Mouse (Mus musculus) hindbrain, embryonic 14.5 days (tissue): Measurements from ENCODE around the gene Ets2. TPM values are rescaled to one million over a fixed set of nuclear protein-coding genes. Genes with fewer than 3 reads are reported as not detected.

Experiments used
- ATAC-seq: fragments of 200-750 bp; cut with Nextera tagmentation; 2 replicates; pipeline ENCODE4 v1.8.0; 2017; ENCODE audit warnings: moderate number of reproducible peaks, mild to moderate bottlenecking, moderate TSS enrichment, moderate library complexity; ENCODE audit not compliant: low FRiP score
- DNase-seq: peaks from one replicate; pipeline ENCODE4 v3.0.0-alpha.2; 2015; ENCODE audit warnings: low spot score
- H3K27ac ChIP-seq: fragments of 300-500 bp; sonication (generic); 2 replicates; pipeline ENCODE4 v1.5.1; 2014; ENCODE audit warnings: mild to moderate bottlenecking, moderate library complexity
- H3K27me3 ChIP-seq: fragments of 300-500 bp; sonication (generic); 2 replicates; pipeline ENCODE4 v1.6.1; 2014; ENCODE audit warnings: mild to moderate bottlenecking, low read length, mixed read lengths; ENCODE audit not compliant: control insufficient read depth, insufficient read depth
- H3K36me3 ChIP-seq: fragments of 300-500 bp; sonication (generic); replicated peaks from 2 replicates; pipeline ENCODE4 v1.6.1; 2014; ENCODE audit not compliant: control insufficient read depth, insufficient read depth
- H3K4me1 ChIP-seq: fragments of 300-500 bp; sonication (generic); replicated peaks from 2 replicates; pipeline ENCODE4 v1.6.1; 2014; ENCODE audit warnings: antibody characterized with exemption, low read length, mixed read lengths; ENCODE audit not compliant: control insufficient read depth, insufficient read depth
- H3K4me2 ChIP-seq: fragments of 300-500 bp; sonication (generic); replicated peaks from 2 replicates; pipeline ENCODE4 v1.6.1; 2014; ENCODE audit warnings: mild to moderate bottlenecking, moderate library complexity
- H3K4me3 ChIP-seq: fragments of 300-500 bp; sonication (generic); replicated peaks from 2 replicates; pipeline ENCODE4 v1.5.1; 2014; ENCODE audit warnings: mild to moderate bottlenecking, low read length
- H3K9ac ChIP-seq: fragments of 300-500 bp; sonication (generic); 2 replicates; pipeline ENCODE4 v1.6.1; 2014
- H3K9me3 ChIP-seq: fragments of 300-500 bp; sonication (generic); 2 replicates; pipeline ENCODE4 v1.6.1; 2016; ENCODE audit warnings: low read length; ENCODE audit not compliant: control insufficient read depth
- WGBS: fragments of 180-500 bp; shearing (Covaris S2); extraction: QIAGEN DNeasy Blood & Tissue Kit; methylation state at CpG from one replicate; pipeline ENCODE4 v1.1.7; 2014; 5-methylcytosine and 5-hydroxymethylcytosine counted together
- polyA plus RNA-seq: library from polyadenylated mRNA; unstranded; fragments of >200 nt; fragmentation: Nextera tagmentation; extraction: Ambion mirVana; gene quantifications from 2 replicates; pipeline ENCODE4 v1.2.1, GENCODE M21; 2014

Gene Ets2
- polyA plus RNA-seq, 1 experiment from 2014 or later: 20.6 TPM

DNA sequence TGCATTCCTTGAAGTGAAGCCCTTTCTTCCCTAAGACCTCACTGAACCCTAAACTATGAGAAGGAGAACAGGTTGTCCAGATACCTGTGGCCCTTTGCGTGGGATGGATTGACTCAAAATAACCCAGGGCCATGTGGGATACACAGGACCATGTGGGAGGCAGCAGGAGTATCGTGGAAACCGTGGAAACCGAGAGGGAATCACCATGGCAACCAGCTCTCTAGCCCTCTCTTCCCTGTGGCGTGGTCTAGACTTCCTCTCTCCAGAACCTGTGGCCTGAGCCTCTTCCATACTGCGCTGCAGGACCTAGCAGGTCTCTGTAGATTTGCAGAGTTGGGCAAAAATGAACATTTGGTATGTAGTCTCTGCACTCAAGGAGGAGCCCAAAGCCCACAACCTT is 37.6 kb downstream of the Ets2 start:
- H3K9ac ChIP-seq: no peak overlapping the region
- no peak for ATAC-seq
- no peaks in the 10 kb centered on the region for H3K4me1 ChIP-seq
- no peaks in the 10 kb centered on the region for H3K9me3 ChIP-seq
- H3K27ac ChIP-seq: no peak overlapping the region
- no peak overlapping the region for H3K4me2 ChIP-seq
- H3K36me3 ChIP-seq: no peaks in the 10 kb centered on the region
- no peaks in the 10 kb centered on the region for H3K27me3 ChIP-seq
- H3K4me3 ChIP-seq: no peak overlapping the region
- no peak for DNase-seq
- WGBS: 43% methylated on average over 6 of the region's 6 CpGs

DNA sequence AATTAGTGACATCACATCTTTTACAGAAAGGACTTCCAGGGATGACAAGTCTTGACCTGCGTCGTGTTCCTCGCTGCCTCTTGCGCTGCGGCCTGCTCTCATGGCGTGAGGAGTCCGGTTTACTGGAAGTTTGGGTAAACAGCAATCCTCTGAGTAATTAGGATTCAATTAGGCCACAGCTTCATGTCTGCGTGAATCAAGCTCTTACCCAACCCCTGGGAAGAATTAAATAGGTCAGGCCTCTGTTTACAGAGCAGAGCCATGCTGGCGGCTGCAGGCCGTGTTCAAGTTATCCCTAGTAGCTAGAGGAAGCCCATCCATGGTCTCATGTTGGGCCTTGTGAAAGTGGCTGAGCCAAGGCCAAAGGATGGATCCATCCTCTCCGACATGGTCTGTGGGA is 39.5 kb downstream of the Ets2 start:
- no peak overlapping the region for H3K27ac ChIP-seq
- H3K27me3 ChIP-seq: no peaks in the 10 kb centered on the region
- H3K9ac ChIP-seq: no peak overlapping the region
- H3K4me2 ChIP-seq: no peak overlapping the region
- H3K4me1 ChIP-seq: no peaks in the 10 kb centered on the region
- H3K36me3 ChIP-seq: no peaks in the 10 kb centered on the region
- no peak for DNase-seq
- no peak for ATAC-seq
- 85% methylated on average over 11 of the region's 11 CpGs for WGBS
- no peaks in the 10 kb centered on the region for H3K9me3 ChIP-seq
- H3K4me3 ChIP-seq: no peak overlapping the region

DNA sequence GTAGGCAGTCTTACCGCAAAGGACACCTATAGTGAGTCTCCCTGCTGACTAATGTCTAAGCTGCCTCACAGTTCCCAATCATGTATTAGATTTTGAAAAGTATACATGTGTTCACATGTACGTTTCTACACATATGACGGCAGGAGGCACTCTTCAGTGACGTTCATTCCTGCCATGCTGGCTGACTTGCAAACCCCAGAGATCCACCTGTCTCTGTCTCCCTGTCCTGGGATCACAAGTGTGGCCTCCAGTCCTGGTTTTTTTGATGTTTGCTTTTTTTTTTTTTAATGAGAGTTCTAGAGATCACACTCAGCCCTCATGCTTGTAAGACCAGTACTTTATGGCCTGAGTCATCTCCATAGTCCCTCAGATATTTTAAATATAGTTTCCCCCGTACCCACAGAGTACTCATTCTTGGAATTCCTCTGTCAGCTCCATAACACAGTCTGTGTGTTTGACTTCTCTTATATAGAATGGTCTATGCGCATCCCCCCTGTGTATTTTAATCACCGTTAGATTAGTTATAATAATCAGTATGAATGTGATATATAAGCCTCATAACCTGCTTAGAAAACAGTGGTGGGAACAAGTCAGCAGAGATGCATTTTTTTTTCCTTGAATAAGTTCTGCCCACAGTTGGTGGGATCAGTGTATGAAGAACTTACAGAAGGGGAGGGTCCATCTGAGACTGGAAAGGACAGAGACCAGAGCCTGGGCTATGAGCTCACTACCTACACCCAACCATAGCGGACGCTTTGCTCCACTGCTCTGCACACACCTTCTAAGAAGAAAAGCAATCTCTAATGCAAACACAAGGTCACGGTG is 40.3 kb downstream of the Ets2 start:
- DNase-seq: no peak
- H3K4me2 ChIP-seq: no peak overlapping the region
- no peaks in the 10 kb centered on the region for H3K36me3 ChIP-seq
- ATAC-seq: no peak
- 0 out of 2 replicates have a peak overlapping the region, but pooled peaks have one; percentile 21 for H3K27ac ChIP-seq
- no peak overlapping the region for H3K4me3 ChIP-seq
- no peak overlapping the region for H3K9ac ChIP-seq
- no peaks in the 10 kb centered on the region for H3K9me3 ChIP-seq
- WGBS: 85% methylated on average over 10 of the region's 10 CpGs
- H3K4me1 ChIP-seq: no peaks in the 10 kb centered on the region
- H3K27me3 ChIP-seq: no peaks in the 10 kb centered on the region

GRCm38 (mm10) chr16:95742740-95743030 is 40.8 kb downstream of the Ets2 start:
- 89% methylated on average over 6 of the region's 6 CpGs for WGBS
- DNase-seq (no peak), ATAC-seq (no peak)
- H3K4me1 ChIP-seq: no peaks in the 10 kb centered on the region
- no peak overlapping the region for H3K9ac ChIP-seq
- no peaks in the 10 kb centered on the region for H3K27me3 ChIP-seq
- no peaks in the 10 kb centered on the region for H3K36me3 ChIP-seq
- no peak overlapping the region for H3K27ac ChIP-seq
- H3K4me2 ChIP-seq: no peak overlapping the region
- no peak overlapping the region for H3K4me3 ChIP-seq
- H3K9me3 ChIP-seq: no peaks in the 10 kb centered on the region

DNA sequence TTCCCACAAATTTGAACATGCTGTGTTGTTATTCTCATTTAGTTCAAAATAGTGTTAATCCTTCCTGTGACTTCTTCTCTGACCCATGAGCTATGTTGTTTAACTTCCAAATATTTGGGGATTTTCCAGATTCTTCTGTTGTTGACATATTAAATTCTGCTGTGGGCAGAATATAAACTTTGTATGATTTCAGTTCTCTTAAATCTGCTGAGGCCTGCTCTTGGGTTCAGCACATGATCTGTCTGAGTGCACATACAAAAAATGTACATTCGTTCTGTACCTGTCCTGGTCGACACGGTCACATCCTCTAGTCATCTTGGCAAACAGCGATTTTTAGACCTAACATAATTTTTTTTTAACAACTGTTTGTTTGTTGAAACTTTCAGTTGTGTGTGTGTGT is 41.2 kb downstream of the Ets2 start:
- H3K27me3 ChIP-seq: no peaks in the 10 kb centered on the region
- H3K4me3 ChIP-seq: no peak overlapping the region
- H3K27ac ChIP-seq: no peak overlapping the region
- H3K4me1 ChIP-seq: no peaks in the 10 kb centered on the region
- no peaks in the 10 kb centered on the region for H3K36me3 ChIP-seq
- no peak for ATAC-seq
- H3K4me2 ChIP-seq: no peak overlapping the region
- H3K9me3 ChIP-seq: no peaks in the 10 kb centered on the region
- WGBS: 95% methylated on average over 4 of the region's 4 CpGs
- DNase-seq: no peak
- no peak overlapping the region for H3K9ac ChIP-seq

- ATAC-seq: no peak
- 92% methylated on average over 8 of the region's 8 CpGs for WGBS
- Histone ChIP-seq H3K4me1 (no peaks in the 10 kb centered on the region), H3K9me3 (no peaks in the 10 kb centered on the region), H3K27ac (no peak overlapping the region), H3K27me3 (no peaks in the 10 kb centered on the region), H3K36me3 (no peaks in the 10 kb centered on the region), H3K9ac (no peak overlapping the region), H3K4me3 (no peak overlapping the region), H3K4me2 (no peak overlapping the region)
- no peak for DNase-seq
Measured at GRCm38 (mm10) chr16:95744771-95745170, 42.9 kb downstream of the Ets2 start.

DNA sequence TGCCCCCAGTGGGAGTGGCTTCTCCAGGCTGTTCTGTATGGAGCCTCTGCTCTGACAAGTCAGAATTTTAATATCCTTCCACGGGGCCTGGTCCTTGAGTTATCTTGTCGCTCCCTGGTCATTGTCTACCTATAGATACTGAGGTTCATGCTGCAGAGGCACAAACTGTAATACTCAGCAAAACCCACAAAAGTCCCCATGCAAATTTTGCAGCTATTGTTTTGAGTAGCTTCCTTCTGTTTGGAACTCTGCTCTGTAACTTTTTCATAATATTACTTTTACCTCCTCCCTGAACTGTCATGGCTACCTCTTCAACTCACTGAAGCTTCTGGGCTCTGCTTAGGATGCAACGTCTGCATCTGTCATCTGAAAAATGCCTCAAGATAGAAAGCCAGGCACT is 43.8 kb downstream of the Ets2 start:
- H3K9ac ChIP-seq: no peak overlapping the region

GRCm38 (mm10) chr16:95746565-95746964 is 44.7 kb downstream of the Ets2 start:
- no peaks in the 10 kb centered on the region for H3K27me3 ChIP-seq
- H3K36me3 ChIP-seq: no peaks in the 10 kb centered on the region
- H3K27ac ChIP-seq: no peak overlapping the region
- H3K4me2 ChIP-seq: no peak overlapping the region
- no peak overlapping the region for H3K9ac ChIP-seq
- 84% methylated on average over 2 of the region's 2 CpGs for WGBS
- no peak overlapping the region for H3K4me3 ChIP-seq
- H3K9me3 ChIP-seq: no peaks in the 10 kb centered on the region
- no peaks in the 10 kb centered on the region for H3K4me1 ChIP-seq
- DNase-seq (no peak), ATAC-seq (no peak)

More for the DNA sequence above, 43.8 kb downstream of the Ets2 start:
- Histone ChIP-seq H3K4me1 (no peaks in the 10 kb centered on the region), H3K36me3 (no peaks in the 10 kb centered on the region), H3K27me3 (no peaks in the 10 kb centered on the region), H3K4me2 (no peak overlapping the region), H3K4me3 (no peak overlapping the region), H3K27ac (no peak overlapping the region), H3K9me3 (no peaks in the 10 kb centered on the region)
- DNase-seq: no peak
- whole genome bisulfite sequencing: 75% methylated on average over 3 of the region's 3 CpGs
- no peak for ATAC-seq

GRCm38 (mm10) chr16:95749291-95750103 is 47.6 kb downstream of the Ets2 start:
- Histone ChIP-seq H3K27ac (no peak overlapping the region), H3K36me3 (no peaks in the 10 kb centered on the region), H3K4me2 (no peak overlapping the region), H3K9ac (no peak overlapping the region), H3K4me1 (no peaks in the 10 kb centered on the region), H3K27me3 (no peaks in the 10 kb centered on the region), H3K4me3 (no peak overlapping the region), H3K9me3 (no peaks in the 10 kb centered on the region)
- WGBS: 76% methylated on average over 12 of the region's 12 CpGs
- ATAC-seq (no peak), DNase-seq (no peak)
